Mouse (Mus musculus) heart, adult 9 months (tissue): ENCODE results near the gene Gm2244.
"Not testable (repeated sequence)": the region's sequence is repeated elsewhere in the genome, so short reads cannot be mapped to it uniquely, and the experiment has no call there.

ENCODE experiments used
- DNase-seq, 2 experiments: peaks; one replicate each; pipeline ENCODE4 v3.0.0; 2022; ENCODE audit warnings: low spot score in 2 of 2

Gm2244 gene

GRCm38 (mm10) chr14:19549863-19550262, at the start of gene Gm2244:
TSS of gene Gm2244 (minus strand) at chr14:19549963.
- DNase-seq = not testable (repeated sequence)

- peak in 1 of 2 experiments; percentile 55 for DNase-seq
Observed at GRCm38 (mm10) chr14:19584804-19585667, 35.3 kb upstream of the Gm2244 start, which contains the start of gene Gm2237. TSS of gene Gm2237 (minus strand) at chr14:19585135.
